Mouse (Mus musculus) embryonic fibroblast, embryonic 13.5 days (primary cell): ENCODE data around the gene Zfp983.

Experiments used
- CTCF ChIP-seq: IDR thresholded peaks from 2 replicates; pipeline ENCODE4 v1.5.1; 2011; ENCODE audit warnings: mild to moderate bottlenecking, control low read depth, low read length, moderate library complexity, borderline replicate concordance; ENCODE audit not compliant: insufficient read depth
- POLR2A ChIP-seq: IDR thresholded peaks from 2 replicates; pipeline ENCODE4 v1.6.1; 2011; ENCODE audit warnings: low read depth, mild to moderate bottlenecking, control low read depth, low read length, moderate library complexity

GRCm38 (mm10) chr17:21623647-21624046, 26.8 kb upstream of the Zfp983 start:
- TF ChIP-seq POLR2A (no peak), CTCF (no peak)
